Mouse (Mus musculus) cortical plate, adult 2 months (tissue): Measurements from ENCODE around the gene Kat2a.

Experiments
- CTCF ChIP-seq: fragments of 200-500 bp; IDR thresholded peaks from 2 replicates; pipeline ENCODE4 v1.5.1; 2011; ENCODE audit warnings: mild to moderate bottlenecking, control low read depth, low read length; ENCODE audit not compliant: insufficient read depth; ENCODE audit errors: extremely low read depth
- POLR2A ChIP-seq: fragments of 200-500 bp; IDR thresholded peaks from 2 replicates; pipeline ENCODE4 v1.6.1; 2011; ENCODE audit warnings: mild to moderate bottlenecking, low read length, control low read depth; ENCODE audit not compliant: insufficient read depth; ENCODE audit errors: extremely low read depth

DNA sequence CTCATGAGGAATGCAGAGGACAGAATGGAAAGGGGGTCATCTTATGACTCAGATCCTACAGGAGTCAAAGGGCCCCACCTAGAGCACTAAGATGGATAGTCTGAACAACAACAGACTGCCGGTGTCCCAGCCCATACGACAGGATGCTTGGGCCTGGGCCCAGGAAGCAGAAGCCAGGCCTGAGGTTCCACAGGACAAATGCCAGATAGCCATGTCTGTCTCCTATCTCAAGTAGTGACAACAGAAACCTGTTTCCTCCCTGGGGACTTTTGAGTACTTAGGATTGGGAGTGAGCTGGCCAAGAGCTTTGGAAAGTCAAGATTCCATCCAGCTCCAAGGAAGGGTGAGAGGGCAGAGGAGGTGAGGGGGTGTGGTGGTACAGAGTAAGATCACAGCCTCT, 40.3 kb downstream of the Kat2a start:
- no peak for TF ChIP-seq CTCF
- TF ChIP-seq POLR2A = no peak
